Mouse (Mus musculus): ENCODE data around the gene D230025D16Rik.
"Not testable (repeated sequence)": the region's sequence is repeated elsewhere in the genome, so short reads cannot be mapped to it uniquely, and the experiment has no call there.

D230025D16Rik gene

GRCm38 (mm10) chr8:105224413-105225271 is at the start of gene D230025D16Rik:
Gene D230025D16Rik (plus strand): TSS chr8:105225145.
- peak; percentile 96 to 98 for DNase-seq (ENCODE audit: low spot score in 2 of 2)

- DNase-seq (ENCODE audit: low spot score in 2 of 2), result not testable (repeated sequence)
Measured at GRCm38 (mm10) chr8:105175287-105175686, 49.7 kb upstream of the D230025D16Rik start.

GRCm38 (mm10) chr8:105178211-105178800 is 46.6 kb upstream of the D230025D16Rik start:
- no peak for DNase-seq (ENCODE audit: low spot score in 2 of 2)

- no peak for DNase-seq (ENCODE audit: low spot score in 2 of 2)
Measured at GRCm38 (mm10) chr8:105182201-105182600, 42.7 kb upstream of the D230025D16Rik start.

GRCm38 (mm10) chr8:105186467-105187005 is 38.4 kb upstream of the D230025D16Rik start:
- DNase-seq (ENCODE audit: low spot score in 2 of 2), result no peak

GRCm38 (mm10) chr8:105192182-105192581 is 32.8 kb upstream of the D230025D16Rik start:
- no peak for DNase-seq (ENCODE audit: low spot score in 2 of 2)

GRCm38 (mm10) chr8:105205748-105206147 is 19.2 kb upstream of the D230025D16Rik start:
- DNase-seq (ENCODE audit: low spot score in 2 of 2), result no peak

GRCm38 (mm10) chr8:105206766-105207275 is 18.1 kb upstream of the D230025D16Rik start:
- no peak for DNase-seq (ENCODE audit: low spot score in 2 of 2)

- DNase-seq (ENCODE audit: low spot score in 2 of 2), result no peak
Measured at GRCm38 (mm10) chr8:105207675-105208273, 17.2 kb upstream of the D230025D16Rik start.

- no peak for DNase-seq (ENCODE audit: low spot score in 2 of 2)
Measured at GRCm38 (mm10) chr8:105209153-105210110, 15.5 kb upstream of the D230025D16Rik start.

GRCm38 (mm10) chr8:105214104-105214503 is 10.8 kb upstream of the D230025D16Rik start:
- DNase-seq (ENCODE audit: low spot score in 2 of 2), result no peak

GRCm38 (mm10) chr8:105217926-105218522 is 6.9 kb upstream of the D230025D16Rik start:
- no peak for DNase-seq (ENCODE audit: low spot score in 2 of 2)

- no peak for DNase-seq (ENCODE audit: low spot score in 2 of 2)
Measured at GRCm38 (mm10) chr8:105223850-105224249, 1.1 kb upstream of the D230025D16Rik start.

- no peak for DNase-seq (ENCODE audit: low spot score in 2 of 2)
Measured at GRCm38 (mm10) chr8:105225272-105225593, 288 bp downstream of the D230025D16Rik start.

- DNase-seq (ENCODE audit: low spot score in 2 of 2), result no peak
Measured at GRCm38 (mm10) chr8:105225917-105226316, 972 bp downstream of the D230025D16Rik start.

GRCm38 (mm10) chr8:105231503-105232320 is 6.8 kb downstream of the D230025D16Rik start:
- no peak for DNase-seq (ENCODE audit: low spot score in 2 of 2)

GRCm38 (mm10) chr8:105232321-105232693 is 7.4 kb downstream of the D230025D16Rik start:
- DNase-seq (ENCODE audit: low spot score in 2 of 2), result not testable (repeated sequence)

GRCm38 (mm10) chr8:105233126-105233935 is 8.4 kb downstream of the D230025D16Rik start:
- DNase-seq (ENCODE audit: low spot score in 2 of 2), result no peak

- no peak for DNase-seq (ENCODE audit: low spot score in 2 of 2)
Measured at GRCm38 (mm10) chr8:105235206-105235605, 10.3 kb downstream of the D230025D16Rik start.
